Mouse (Mus musculus): Measurements from ENCODE around the gene Ccn6. TPM values are rescaled to one million over a fixed set of nuclear protein-coding genes. Genes with fewer than 3 reads are reported as not detected.

The Ccn6 gene
- polyA plus RNA-seq, 2 experiments = 1.3 to 2.0 TPM

GRCm38 (mm10) chr10:39161406-39161805 lies 2.2 kb downstream of the Ccn6 start:
- Histone ChIP-seq H3K27ac (replicated peaks; ENCODE audit: low read depth, low read length) (no peak overlapping the region), H3K9me3 (ENCODE audit: control insufficient read depth, low read length) (no peaks in the 10 kb centered on the region), H3K4me2 (replicated peaks; ENCODE audit: low read depth, low read length, severe bottlenecking) (no peak overlapping the region), H3K27me3 (ENCODE audit: control insufficient read depth, insufficient read depth, low read length) (no peaks in the 10 kb centered on the region), H3K4me1 (ENCODE audit: control insufficient read depth, insufficient read depth, low read length) (0 out of 2 replicates have a peak, but pooled peaks cover 6% of the 10 kb centered on the region), H3K4me3 (replicated peaks; ENCODE audit: low read length) (no peak overlapping the region), H3K36me3 (ENCODE audit: control insufficient read depth, insufficient read depth, low read length) (no peaks in the 10 kb centered on the region), H3K9ac (ENCODE audit: low read depth, low read length, severe bottlenecking) (no peak overlapping the region)
- TF ChIP-seq POLR2A (IDR thresholded peaks at IDR 0.05; ENCODE audit: borderline replicate concordance, extremely low read depth, insufficient read depth, insufficient read length) = no peak
- DNase-seq (ENCODE audit: low spot score) (no peak), ATAC-seq (ENCODE audit: low FRiP score, low read depth) (no peak)
- 100% methylated on average over 1 of the region's 1 CpGs for WGBS

GRCm38 (mm10) chr10:39158306-39158705 lies 5.3 kb downstream of the Ccn6 start:
- Histone ChIP-seq H3K4me2 (replicated peaks; ENCODE audit: low read depth, low read length, severe bottlenecking) (no peak overlapping the region), H3K27me3 (ENCODE audit: control insufficient read depth, insufficient read depth, low read length) (no peaks in the 10 kb centered on the region), H3K4me3 (replicated peaks; ENCODE audit: low read length) (no peak overlapping the region), H3K9ac (ENCODE audit: low read depth, low read length, severe bottlenecking) (no peak overlapping the region), H3K36me3 (ENCODE audit: control insufficient read depth, insufficient read depth, low read length) (no peaks in the 10 kb centered on the region), H3K9me3 (ENCODE audit: control insufficient read depth, low read length) (no peaks in the 10 kb centered on the region), H3K4me1 (ENCODE audit: control insufficient read depth, insufficient read depth, low read length) (0 out of 2 replicates have a peak, but pooled peaks cover 6% of the 10 kb centered on the region), H3K27ac (replicated peaks; ENCODE audit: low read depth, low read length) (no peak overlapping the region)
- 63% methylated on average over 12 of the region's 12 CpGs for WGBS
- no peak for TF ChIP-seq POLR2A (IDR thresholded peaks at IDR 0.05; ENCODE audit: borderline replicate concordance, extremely low read depth, insufficient read depth, insufficient read length)
- no peak for ATAC-seq (ENCODE audit: low FRiP score, low read depth)
- no peak for DNase-seq (ENCODE audit: low spot score)

- Histone ChIP-seq H3K4me1 (ENCODE audit: control insufficient read depth, insufficient read depth, low read length) (no peaks in the 10 kb centered on the region), H3K4me3 (replicated peaks; ENCODE audit: low read length) (no peak overlapping the region), H3K9me3 (ENCODE audit: control insufficient read depth, low read length) (no peaks in the 10 kb centered on the region), H3K4me2 (replicated peaks; ENCODE audit: low read depth, low read length, severe bottlenecking) (no peak overlapping the region), H3K9ac (ENCODE audit: low read depth, low read length, severe bottlenecking) (no peak overlapping the region), H3K36me3 (ENCODE audit: control insufficient read depth, insufficient read depth, low read length) (no peaks in the 10 kb centered on the region), H3K27ac (replicated peaks; ENCODE audit: low read depth, low read length) (no peak overlapping the region), H3K27me3 (ENCODE audit: control insufficient read depth, insufficient read depth, low read length) (no peaks in the 10 kb centered on the region)
- 81% methylated on average over 1 of the region's 1 CpGs for WGBS
- TF ChIP-seq POLR2A (IDR thresholded peaks at IDR 0.05; ENCODE audit: borderline replicate concordance, extremely low read depth, insufficient read depth, insufficient read length) = no peak
- DNase-seq (ENCODE audit: low spot score) (no peak), ATAC-seq (ENCODE audit: low FRiP score, low read depth) (no peak)
Measured at GRCm38 (mm10) chr10:39157321-39157720, 6.3 kb downstream of the Ccn6 start.

GRCm38 (mm10) chr10:39156719-39157118 lies 6.9 kb downstream of the Ccn6 start:
- ATAC-seq (ENCODE audit: low FRiP score, low read depth) = no peak
- no peak for DNase-seq (ENCODE audit: low spot score)

GRCm38 (mm10) chr10:39142216-39142615 lies 21.4 kb downstream of the Ccn6 start:
- no peaks in the 10 kb centered on the region for H3K9me3 ChIP-seq (ENCODE audit: control insufficient read depth, low read length)
- ATAC-seq (ENCODE audit: low FRiP score, low read depth) = no peak
- TF ChIP-seq POLR2A (IDR thresholded peaks at IDR 0.05; ENCODE audit: borderline replicate concordance, extremely low read depth, insufficient read depth, insufficient read length) = no peak

More at GRCm38 (mm10) chr10:39156719-39157118, 6.9 kb downstream of the Ccn6 start:
- Histone ChIP-seq H3K36me3 (ENCODE audit: control insufficient read depth, insufficient read depth, low read length) (no peaks in the 10 kb centered on the region), H3K4me3 (replicated peaks; ENCODE audit: low read length) (no peak overlapping the region), H3K4me2 (replicated peaks; ENCODE audit: low read depth, low read length, severe bottlenecking) (no peak overlapping the region), H3K9ac (ENCODE audit: low read depth, low read length, severe bottlenecking) (no peak overlapping the region), H3K9me3 (ENCODE audit: control insufficient read depth, low read length) (no peaks in the 10 kb centered on the region), H3K27me3 (ENCODE audit: control insufficient read depth, insufficient read depth, low read length) (no peaks in the 10 kb centered on the region), H3K27ac (replicated peaks; ENCODE audit: low read depth, low read length) (no peak overlapping the region), H3K4me1 (ENCODE audit: control insufficient read depth, insufficient read depth, low read length) (no peaks in the 10 kb centered on the region)
- no peak for TF ChIP-seq POLR2A (IDR thresholded peaks at IDR 0.05; ENCODE audit: borderline replicate concordance, extremely low read depth, insufficient read depth, insufficient read length)
- WGBS = 83% methylated on average over 5 of the region's 5 CpGs

GRCm38 (mm10) chr10:39141401-39141800 lies 22.2 kb downstream of the Ccn6 start:
- Histone ChIP-seq H3K4me3 (replicated peaks; ENCODE audit: low read length) (no peak overlapping the region), H3K36me3 (ENCODE audit: control insufficient read depth, insufficient read depth, low read length) (peaks cover 61% of the 10 kb centered on the region), H3K27ac (replicated peaks; ENCODE audit: low read depth, low read length) (no peak overlapping the region), H3K9me3 (ENCODE audit: control insufficient read depth, low read length) (no peaks in the 10 kb centered on the region), H3K27me3 (ENCODE audit: control insufficient read depth, insufficient read depth, low read length) (no peaks in the 10 kb centered on the region), H3K9ac (ENCODE audit: low read depth, low read length, severe bottlenecking) (no peak overlapping the region), H3K4me2 (replicated peaks; ENCODE audit: low read depth, low read length, severe bottlenecking) (no peak overlapping the region), H3K4me1 (ENCODE audit: control insufficient read depth, insufficient read depth, low read length) (no peaks in the 10 kb centered on the region)
- no peak for TF ChIP-seq POLR2A (IDR thresholded peaks at IDR 0.05; ENCODE audit: borderline replicate concordance, extremely low read depth, insufficient read depth, insufficient read length)
- ATAC-seq (ENCODE audit: low FRiP score, low read depth) (no peak), DNase-seq (ENCODE audit: low spot score) (no peak)
- WGBS = 93% methylated on average over 2 of the region's 2 CpGs

More at GRCm38 (mm10) chr10:39142216-39142615, 21.4 kb downstream of the Ccn6 start:
- WGBS = 90% methylated on average over 12 of the region's 12 CpGs
- H3K9ac ChIP-seq (ENCODE audit: low read depth, low read length, severe bottlenecking) = no peak overlapping the region
- H3K27me3 ChIP-seq (ENCODE audit: control insufficient read depth, insufficient read depth, low read length) = no peaks in the 10 kb centered on the region
- H3K4me1 ChIP-seq (ENCODE audit: control insufficient read depth, insufficient read depth, low read length) = no peaks in the 10 kb centered on the region
- no peak overlapping the region for H3K27ac ChIP-seq (replicated peaks; ENCODE audit: low read depth, low read length)
- no peak for DNase-seq (ENCODE audit: low spot score)
- no peak overlapping the region for H3K4me2 ChIP-seq (replicated peaks; ENCODE audit: low read depth, low read length, severe bottlenecking)
- no peak overlapping the region for H3K4me3 ChIP-seq (replicated peaks; ENCODE audit: low read length)
- H3K36me3 ChIP-seq (ENCODE audit: control insufficient read depth, insufficient read depth, low read length) = peaks cover 67% of the 10 kb centered on the region

Measured in limb, embryonic 14.5 days (tissue).